Mouse (Mus musculus) naive thymus-derived CD4-positive, alpha-beta T cell, adult 2 months (primary cell): ENCODE measurements at regions not wholly inside any gene's neighbourhood (a gene's known extent, or its start where the extent isn't known, plus 50 kb on each side); places are given as distances from the start of the nearest gene placed in this dataset.

Experiments
- DNase-seq: peaks from one replicate; pipeline ENCODE4 v3.0.0-alpha.2; 2011; ENCODE audit warnings: low read depth

- peak; percentile 61 for DNase-seq
Measured at GRCm38 (mm10) chr7:88544393-88544792, 114.3 kb downstream of the Rab38 start.

- no peak for DNase-seq
Measured at GRCm38 (mm10) chr7:88544976-88545654, 115.0 kb downstream of the Rab38 start.

GRCm38 (mm10) chr7:88575073-88575472 is 145.0 kb downstream of the Rab38 start:
- DNase-seq, result no peak

- DNase-seq, result no peak
Measured at GRCm38 (mm10) chr7:88600781-88601180, 170.7 kb downstream of the Rab38 start.
